Mouse (Mus musculus): ENCODE results near the gene Drd4.

GRCm38 (mm10) chr7:141269273-141269545, 22.6 kb upstream of the Drd4 start:
- TF ChIP-seq CTCF (IDR thresholded peaks at IDR 0.05 in 2 of 3, conservative IDR thresholded peaks at IDR 0.05 in 1 of 3; ENCODE audit: control insufficient read depth in 1 of 3, insufficient read depth in 1 of 3, low read depth in 2 of 3, low read length in 3 of 3, poor library complexity in 1 of 3, severe bottlenecking in 1 of 3): no peak
- no peak for TF ChIP-seq MAFK (IDR thresholded peaks at IDR 0.05; ENCODE audit: borderline replicate concordance, low read depth, low read length)
